Mouse (Mus musculus): ENCODE data around the gene Tnk2.

DNA sequence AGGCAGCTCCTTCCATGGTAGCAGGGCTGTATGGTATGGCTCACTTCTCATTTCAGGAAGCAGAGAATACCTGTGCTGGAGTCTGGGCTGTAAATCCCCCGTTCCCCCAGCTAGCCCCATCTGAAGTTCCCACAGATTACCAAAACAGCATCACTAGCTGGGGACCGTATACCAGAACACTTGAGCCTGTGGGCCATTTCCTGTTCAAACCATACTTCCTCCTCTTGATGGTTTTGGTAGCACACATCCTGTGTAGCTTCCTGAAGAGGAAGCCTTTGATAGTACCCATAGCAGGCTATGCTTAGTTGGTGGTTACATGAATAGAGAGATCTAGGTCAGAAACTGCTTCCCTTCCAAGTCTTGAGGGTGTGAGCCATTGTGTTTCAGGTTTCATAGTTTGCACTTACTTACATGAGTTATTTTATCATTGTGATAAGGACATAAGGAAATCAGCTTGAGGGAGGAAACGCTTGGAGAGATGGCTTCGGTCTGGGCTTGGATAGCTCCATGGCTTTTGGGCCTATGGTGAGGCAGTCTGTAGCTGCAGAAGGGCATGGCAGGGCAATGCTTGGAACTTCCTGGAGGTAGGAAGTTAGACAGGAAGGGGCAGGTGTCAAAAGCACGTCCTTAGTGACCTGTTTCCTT, 7.4 kb downstream of the Tnk2 start:
- no peak for TF ChIP-seq POLR2A (IDR thresholded peaks at IDR 0.05; ENCODE audit: low read depth, low read length)
- TF ChIP-seq CTCF (conservative IDR thresholded peaks at IDR 0.05; ENCODE audit: insufficient read depth, insufficient read length, low read depth, low read length), result no peak
